Mouse (Mus musculus): Measurements from ENCODE around the gene Ndufs6. TPM values are rescaled to one million over a fixed set of nuclear protein-coding genes. Genes with fewer than 3 reads are reported as not detected.

The Ndufs6 gene
- polyA plus RNA-seq, 1 experiment from 2014 or later, result 291 TPM

- ATAC-seq (no peak), DNase-seq (no peak)
- H3K9ac ChIP-seq (replicated peaks), result no peak overlapping the region
- no peaks in the 10 kb centered on the region for H3K4me1 ChIP-seq (ENCODE audit: insufficient read depth)
- H3K36me3 ChIP-seq (replicated peaks; ENCODE audit: insufficient read depth, low read length), result no peaks in the 10 kb centered on the region
- H3K9me3 ChIP-seq (ENCODE audit: low read length), result no peaks in the 10 kb centered on the region
- H3K4me2 ChIP-seq (ENCODE audit: low read depth, low read length), result no peak overlapping the region
- TF ChIP-seq CTCF (IDR thresholded peaks at IDR 0.05; ENCODE audit: low read depth) (peak; percentile 54), EP300 (IDR thresholded peaks at IDR 0.05; ENCODE audit: low read depth) (no peak)
- no peaks in the 10 kb centered on the region for H3K27me3 ChIP-seq (ENCODE audit: insufficient read depth, low read length)
- WGBS (ENCODE audit: insufficient replicate concordance), result 63% methylated on average over 9 of the region's 9 CpGs
- no peak overlapping the region for H3K4me3 ChIP-seq (ENCODE audit: low read depth, low read length)
- no peak overlapping the region for H3K27ac ChIP-seq (ENCODE audit: low read depth)
Measured at GRCm38 (mm10) chr13:73345102-73345890, 17.0 kb upstream of the Ndufs6 start.

GRCm38 (mm10) chr13:73336753-73337152, 8.4 kb upstream of the Ndufs6 start:
- ATAC-seq, result no peak
- Histone ChIP-seq H3K27ac (ENCODE audit: low read depth) (no peak overlapping the region), H3K4me2 (ENCODE audit: low read depth, low read length) (no peak overlapping the region), H3K9me3 (ENCODE audit: low read length) (no peaks in the 10 kb centered on the region), H3K27me3 (ENCODE audit: insufficient read depth, low read length) (no peaks in the 10 kb centered on the region), H3K4me1 (ENCODE audit: insufficient read depth) (no peaks in the 10 kb centered on the region), H3K36me3 (replicated peaks; ENCODE audit: insufficient read depth, low read length) (no peaks in the 10 kb centered on the region), H3K4me3 (ENCODE audit: low read depth, low read length) (no peak overlapping the region), H3K9ac (replicated peaks) (no peak overlapping the region)
- TF ChIP-seq EP300 (IDR thresholded peaks at IDR 0.05; ENCODE audit: low read depth), result no peak
- TF ChIP-seq CTCF (IDR thresholded peaks at IDR 0.05; ENCODE audit: low read depth), result no peak
- 52% methylated on average over 7 of the region's 7 CpGs for WGBS (ENCODE audit: insufficient replicate concordance)
- no peak for DNase-seq

- H3K9ac ChIP-seq (replicated peaks), result peak overlapping the region; percentile 88
- peaks cover 16% of the 10 kb centered on the region for H3K4me1 ChIP-seq (ENCODE audit: insufficient read depth)
- ATAC-seq, result no peak
- no peak overlapping the region for H3K27ac ChIP-seq (ENCODE audit: low read depth)
- H3K36me3 ChIP-seq (replicated peaks; ENCODE audit: insufficient read depth, low read length), result no peaks in the 10 kb centered on the region
- H3K27me3 ChIP-seq (ENCODE audit: insufficient read depth, low read length), result no peaks in the 10 kb centered on the region
- 47% methylated on average over 3 of the region's 3 CpGs for WGBS (ENCODE audit: insufficient replicate concordance)
- TF ChIP-seq CTCF (IDR thresholded peaks at IDR 0.05; ENCODE audit: low read depth), result no peak
- TF ChIP-seq EP300 (IDR thresholded peaks at IDR 0.05; ENCODE audit: low read depth), result no peak
- no peaks in the 10 kb centered on the region for H3K9me3 ChIP-seq (ENCODE audit: low read length)
- peak overlapping the region; percentile 65 for H3K4me3 ChIP-seq (ENCODE audit: low read depth, low read length)
- DNase-seq, result no peak
- peak overlapping the region; percentile 89 for H3K4me2 ChIP-seq (ENCODE audit: low read depth, low read length)
Measured at GRCm38 (mm10) chr13:73331736-73332135, 3.4 kb upstream of the Ndufs6 start.

GRCm38 (mm10) chr13:73330844-73331501, 2.6 kb upstream of the Ndufs6 start:
- H3K4me3 ChIP-seq (ENCODE audit: low read depth, low read length), result peak overlapping the region; percentile 65
- 1% methylated on average over 41 of the region's 42 CpGs for WGBS (ENCODE audit: insufficient replicate concordance)
- ATAC-seq, result peak; percentile 80
- no peaks in the 10 kb centered on the region for H3K9me3 ChIP-seq (ENCODE audit: low read length)
- H3K27me3 ChIP-seq (ENCODE audit: insufficient read depth, low read length), result no peaks in the 10 kb centered on the region
- DNase-seq, result peak; percentile 89
- peak overlapping the region; percentile 88 for H3K9ac ChIP-seq (replicated peaks)
- peak overlapping the region; percentile 64 for H3K27ac ChIP-seq (ENCODE audit: low read depth)
- peaks cover 2% of the 10 kb centered on the region for H3K36me3 ChIP-seq (replicated peaks; ENCODE audit: insufficient read depth, low read length)
- TF ChIP-seq CTCF (IDR thresholded peaks at IDR 0.05; ENCODE audit: low read depth), result no peak
- no peak for TF ChIP-seq EP300 (IDR thresholded peaks at IDR 0.05; ENCODE audit: low read depth)
- peaks cover 16% of the 10 kb centered on the region for H3K4me1 ChIP-seq (ENCODE audit: insufficient read depth)
- peak overlapping the region; percentile 89 for H3K4me2 ChIP-seq (ENCODE audit: low read depth, low read length)

- Histone ChIP-seq H3K36me3 (replicated peaks; ENCODE audit: insufficient read depth, low read length) (peaks cover 46% of the 10 kb centered on the region), H3K4me2 (ENCODE audit: low read depth, low read length) (no peak overlapping the region), H3K9ac (replicated peaks) (no peak overlapping the region), H3K4me1 (ENCODE audit: insufficient read depth) (peaks cover 11% of the 10 kb centered on the region), H3K27ac (ENCODE audit: low read depth) (no peak overlapping the region), H3K27me3 (ENCODE audit: insufficient read depth, low read length) (no peaks in the 10 kb centered on the region), H3K4me3 (ENCODE audit: low read depth, low read length) (no peak overlapping the region), H3K9me3 (ENCODE audit: low read length) (no peaks in the 10 kb centered on the region)
- WGBS (ENCODE audit: insufficient replicate concordance), result 85% methylated on average over 4 of the region's 4 CpGs
- DNase-seq, result no peak
- no peak for ATAC-seq
- TF ChIP-seq CTCF (IDR thresholded peaks at IDR 0.05; ENCODE audit: low read depth) (no peak), EP300 (IDR thresholded peaks at IDR 0.05; ENCODE audit: low read depth) (no peak)
Measured at GRCm38 (mm10) chr13:73323406-73323805, 4.9 kb downstream of the Ndufs6 start.

GRCm38 (mm10) chr13:73322626-73323025, 5.7 kb downstream of the Ndufs6 start:
- H3K27me3 ChIP-seq (ENCODE audit: insufficient read depth, low read length), result no peaks in the 10 kb centered on the region
- H3K4me1 ChIP-seq (ENCODE audit: insufficient read depth), result peaks cover 8% of the 10 kb centered on the region
- peaks cover 48% of the 10 kb centered on the region for H3K36me3 ChIP-seq (replicated peaks; ENCODE audit: insufficient read depth, low read length)
- WGBS (ENCODE audit: insufficient replicate concordance), result 87% methylated on average over 10 of the region's 10 CpGs
- DNase-seq, result no peak
- no peak overlapping the region for H3K9ac ChIP-seq (replicated peaks)
- no peak overlapping the region for H3K4me3 ChIP-seq (ENCODE audit: low read depth, low read length)
- no peak for TF ChIP-seq CTCF (IDR thresholded peaks at IDR 0.05; ENCODE audit: low read depth)
- TF ChIP-seq EP300 (IDR thresholded peaks at IDR 0.05; ENCODE audit: low read depth), result no peak
- no peak overlapping the region for H3K27ac ChIP-seq (ENCODE audit: low read depth)
- no peak overlapping the region for H3K4me2 ChIP-seq (ENCODE audit: low read depth, low read length)
- no peak for ATAC-seq
- no peaks in the 10 kb centered on the region for H3K9me3 ChIP-seq (ENCODE audit: low read length)

All from liver, postnatal 0 days (tissue).